Mouse (Mus musculus) ES-E14 (cell line): ENCODE results near the gene Grk5. TPM values are rescaled to one million over a fixed set of nuclear protein-coding genes. Genes with fewer than 3 reads are reported as not detected.
"Not testable (repeated sequence)": the region's sequence is repeated elsewhere in the genome, so short reads cannot be mapped to it uniquely, and the experiment has no call there.

Experiments
- DNase-seq: peaks from one replicate; pipeline ENCODE4 v3.0.0-alpha.2; 2013; ENCODE audit warnings: low read depth, low spot score
- H3K27ac ChIP-seq: 2 replicates; pipeline ENCODE4 v1.5.1; 2012; ENCODE audit warnings: low read depth, mild to moderate bottlenecking, low read length, moderate library complexity, mixed read lengths; ENCODE audit not compliant: poor library complexity, insufficient read depth, severe bottlenecking
- H3K36me3 ChIP-seq: 2 replicates; pipeline ENCODE4 v1.6.1; 2012; ENCODE audit warnings: mild to moderate bottlenecking, low read length, moderate library complexity, mixed read lengths; ENCODE audit not compliant: control insufficient read depth, poor library complexity, insufficient read depth, severe bottlenecking
- H3K4me1 ChIP-seq, 2 experiments: fragments of 150-350 bp in 1 of 2; sonication (generic) in 1 of 2; 2 replicates each; pipeline ENCODE4 v1.6.1; 2012; ENCODE audit warnings: low read length in 2 of 2, mild to moderate bottlenecking in 1 of 2, mixed read lengths in 1 of 2; ENCODE audit not compliant: control insufficient read depth in 2 of 2, insufficient read depth in 2 of 2, poor library complexity in 1 of 2
- H3K4me3 ChIP-seq, 2 experiments: fragments of 150-350 bp in 1 of 2; sonication (generic) in 1 of 2; 2 replicates each; pipeline ENCODE4 v1.5.1; 2012; ENCODE audit warnings: low read length in 2 of 2, low read depth in 1 of 2, mild to moderate bottlenecking in 1 of 2, mixed read lengths in 1 of 2; ENCODE audit not compliant: insufficient read depth in 1 of 2, poor library complexity in 1 of 2, severe bottlenecking in 1 of 2
- H3K9ac ChIP-seq: 2 replicates; pipeline ENCODE4 v1.6.1; 2012; ENCODE audit warnings: low read depth, mild to moderate bottlenecking, low read length, mixed read lengths; ENCODE audit not compliant: poor library complexity, insufficient read depth, severe bottlenecking
- H3K9me3 ChIP-seq: fragments of 150-350 bp; sonication (generic); 2 replicates; pipeline ENCODE4 v1.6.1; 2012; ENCODE audit warnings: low read depth, mild to moderate bottlenecking, low read length; ENCODE audit not compliant: control insufficient read depth, insufficient read depth
- CHD2 ChIP-seq: IDR thresholded peaks from 2 replicates; pipeline ENCODE4 v1.6.1; 2014; ENCODE audit warnings: mild to moderate bottlenecking, low read depth, low read length, inconsistent platforms
- HCFC1 ChIP-seq: IDR thresholded peaks from 2 replicates; pipeline ENCODE4 v1.6.1; 2012; ENCODE audit warnings: low read length, inconsistent platforms, borderline replicate concordance; ENCODE audit not compliant: insufficient read depth
- MAFK ChIP-seq: IDR thresholded peaks from 2 replicates; pipeline ENCODE4 v1.6.1; 2014; ENCODE audit warnings: mild to moderate bottlenecking, low read depth, low read length, inconsistent platforms; ENCODE audit not compliant: insufficient read depth
- ZC3H11A ChIP-seq: IDR thresholded peaks from 2 replicates; pipeline ENCODE4 v1.6.1; 2012; ENCODE audit warnings: low read depth, mild to moderate bottlenecking, inconsistent platforms, low read length, borderline replicate concordance
- ZNF384 ChIP-seq: IDR thresholded peaks from 2 replicates; pipeline ENCODE4 v1.6.1; 2012; ENCODE audit warnings: low read depth, low read length, inconsistent platforms
- in situ Hi-C, 2 experiments: fragments of 600-800 bp; cut with MboI; formaldehyde crosslinking; loops; one replicate each; pipeline ENCODE4 v1.15.1; 2025; ENCODE audit warnings: low sequenced_read_pairs in 2 of 2, inconsistent platforms in 1 of 2; ENCODE audit not compliant: unreplicated experiment in 2 of 2
- total RNA-seq: library from RNA; depleted of rRNA; stranded (reverse); fragments of 300-350 nt; gene quantifications from 2 replicates; pipeline ENCODE4 v1.2.3, GENCODE M21; 2012

The Grk5 gene
- total RNA-seq, 1 experiment, result 2.5 TPM

- no peaks in the 10 kb centered on the region for H3K36me3 ChIP-seq
- DNase-seq, result no peak
- H3K9ac ChIP-seq, result no peak overlapping the region
- H3K27ac ChIP-seq, result no peak overlapping the region
- H3K4me1 ChIP-seq, result no peaks in the 10 kb centered on the region
- TF ChIP-seq MAFK (no peak), HCFC1 (no peak), ZNF384 (no peak), CHD2 (no peak), ZC3H11A (no peak)
- no peaks in the 10 kb centered on the region for H3K9me3 ChIP-seq
- in situ Hi-C loops, result no loop called here
- H3K4me3 ChIP-seq, result no peak overlapping the region
Observed at GRCm38 (mm10) chr19:60915236-60915635, 25.7 kb downstream of the Grk5 start.

GRCm38 (mm10) chr19:60915862-60916261, 26.3 kb downstream of the Grk5 start:
- DNase-seq, result no peak
- TF ChIP-seq ZC3H11A, result no peak
- no peak for TF ChIP-seq MAFK
- TF ChIP-seq HCFC1, result no peak
- no peak for TF ChIP-seq CHD2
- no peak for TF ChIP-seq ZNF384
- Histone ChIP-seq H3K36me3 (no peaks in the 10 kb centered on the region), H3K4me1 (no peaks in the 10 kb centered on the region), H3K9ac (no peak overlapping the region), H3K9me3 (no peaks in the 10 kb centered on the region), H3K27ac (no peak overlapping the region), H3K4me3 (no peak overlapping the region)
- in situ Hi-C loops, result no loop called here

DNA sequence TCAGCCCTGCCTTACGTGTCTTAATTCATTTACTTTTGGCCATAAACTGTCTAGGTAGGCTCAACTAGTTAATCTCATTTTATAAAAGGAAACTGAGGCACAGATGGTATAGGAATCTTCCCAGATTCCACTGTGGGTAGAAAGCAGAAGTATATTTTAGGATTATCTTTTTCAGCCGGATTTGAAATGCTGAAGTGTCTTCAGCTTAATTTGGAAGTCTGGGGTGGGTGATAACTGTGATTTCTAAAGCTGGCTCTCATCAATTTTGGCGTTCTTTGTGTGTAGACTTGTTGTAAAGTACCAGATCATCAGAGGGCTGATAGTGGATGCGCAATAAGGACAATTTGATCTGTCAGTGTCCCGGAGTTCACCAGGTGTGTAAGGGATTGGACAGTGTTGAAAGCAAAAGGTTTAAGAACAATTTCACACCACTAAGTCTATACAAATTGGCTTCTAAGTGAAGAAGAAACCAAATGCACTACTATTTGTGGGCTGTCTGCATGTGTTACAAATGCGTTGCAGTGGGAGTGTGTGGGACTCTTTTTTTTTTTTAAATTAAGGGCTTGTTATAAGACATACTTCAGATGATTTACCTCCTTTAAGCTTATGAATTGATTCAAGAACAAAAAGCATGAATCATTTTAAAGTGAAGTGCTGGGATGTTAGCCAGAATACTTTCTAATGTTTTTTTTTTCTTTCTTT, 27.5 kb downstream of the Grk5 start:
- no peak for DNase-seq
- Histone ChIP-seq H3K4me1 (no peaks in the 10 kb centered on the region), H3K36me3 (no peaks in the 10 kb centered on the region), H3K9me3 (no peaks in the 10 kb centered on the region), H3K27ac (no peak overlapping the region), H3K4me3 (no peak overlapping the region), H3K9ac (no peak overlapping the region)
- TF ChIP-seq ZNF384, result no peak
- TF ChIP-seq CHD2, result no peak
- TF ChIP-seq ZC3H11A, result no peak
- TF ChIP-seq HCFC1, result no peak
- no peak for TF ChIP-seq MAFK
- in situ Hi-C loops, result no loop called here

GRCm38 (mm10) chr19:60924534-60924933, 35.0 kb downstream of the Grk5 start:
- H3K4me3 ChIP-seq, H3K36me3 ChIP-seq, H3K27ac ChIP-seq, H3K4me1 ChIP-seq, H3K9ac ChIP-seq, H3K9me3 ChIP-seq, in situ Hi-C loops, DNase-seq: not testable (repeated sequence)

- DNase-seq, result no peak
- in situ Hi-C loops, result no loop called here
- Histone ChIP-seq H3K4me3 (no peak overlapping the region), H3K9me3 (no peaks in the 10 kb centered on the region), H3K4me1 (no peaks in the 10 kb centered on the region), H3K27ac (no peak overlapping the region), H3K9ac (no peak overlapping the region), H3K36me3 (no peaks in the 10 kb centered on the region)
- TF ChIP-seq HCFC1 (no peak), ZC3H11A (no peak), CHD2 (no peak), MAFK (no peak), ZNF384 (no peak)
Observed at GRCm38 (mm10) chr19:60935001-60935400, 45.5 kb downstream of the Grk5 start.
